Mouse (Mus musculus): Measurements from ENCODE around the gene 5530401A14Rik. TPM values are rescaled to one million over a fixed set of nuclear protein-coding genes. Genes with fewer than 3 reads are reported as not detected.

5530401A14Rik gene
- polyA plus RNA-seq, 1 experiment from 2014 or later = 0.22 TPM

- no peak overlapping the region for H3K4me2 ChIP-seq (replicated peaks)
- no peaks in the 10 kb centered on the region for H3K27me3 ChIP-seq
- ATAC-seq (ENCODE audit: low FRiP score) = no peak
- H3K27ac ChIP-seq = no peak overlapping the region
- H3K4me3 ChIP-seq = no peak overlapping the region
- peaks cover 12% of the 10 kb centered on the region for H3K4me1 ChIP-seq
- WGBS = 87% methylated on average over 6 of the region's 6 CpGs
- no peak overlapping the region for H3K9ac ChIP-seq
- no peaks in the 10 kb centered on the region for H3K36me3 ChIP-seq
- no peaks in the 10 kb centered on the region for H3K9me3 ChIP-seq (replicated peaks)
Observed at GRCm38 (mm10) chr11:81896511-81896910, 36.0 kb downstream of the 5530401A14Rik start.

GRCm38 (mm10) chr11:81897547-81898354, 37.3 kb downstream of the 5530401A14Rik start:
- WGBS = 2% methylated on average over 8 of the region's 8 CpGs
- peak; percentile 72 for ATAC-seq (ENCODE audit: low FRiP score)
- no peaks in the 10 kb centered on the region for H3K36me3 ChIP-seq
- H3K9ac ChIP-seq = no peak overlapping the region
- peaks cover 12% of the 10 kb centered on the region for H3K4me1 ChIP-seq
- H3K4me3 ChIP-seq = no peak overlapping the region
- H3K4me2 ChIP-seq (replicated peaks) = no peak overlapping the region
- peak overlapping the region; percentile 70 for H3K27ac ChIP-seq
- no peaks in the 10 kb centered on the region for H3K27me3 ChIP-seq
- H3K9me3 ChIP-seq (replicated peaks) = no peaks in the 10 kb centered on the region

- Histone ChIP-seq H3K36me3 (no peaks in the 10 kb centered on the region), H3K4me2 (replicated peaks) (no peak overlapping the region), H3K27me3 (no peaks in the 10 kb centered on the region), H3K9me3 (replicated peaks) (no peaks in the 10 kb centered on the region), H3K27ac (no peak overlapping the region), H3K4me3 (no peak overlapping the region), H3K9ac (no peak overlapping the region), H3K4me1 (peaks cover 9% of the 10 kb centered on the region)
- no peak for ATAC-seq (ENCODE audit: low FRiP score)
Observed at GRCm38 (mm10) chr11:81902318-81902717, 41.8 kb downstream of the 5530401A14Rik start.

DNA sequence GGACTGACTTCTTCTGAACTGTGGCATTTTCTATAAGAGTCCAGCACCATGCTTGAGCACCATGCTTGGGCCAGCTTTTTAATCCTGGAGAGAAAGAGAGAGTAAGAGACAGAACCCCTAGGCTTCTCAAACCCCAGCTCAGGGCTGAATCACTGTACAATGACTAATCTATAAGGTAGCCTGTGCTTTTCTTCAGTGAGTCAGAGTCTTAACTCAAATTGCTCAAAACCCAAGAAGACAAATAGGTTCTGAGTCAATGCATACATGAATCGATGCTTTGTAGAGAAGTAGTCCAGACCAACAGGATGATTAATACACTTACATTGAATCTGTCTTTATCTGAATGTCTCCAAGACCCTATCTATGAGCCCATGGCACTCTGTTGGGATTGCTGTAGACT, 48.3 kb downstream of the 5530401A14Rik start:
- H3K36me3 ChIP-seq = no peaks in the 10 kb centered on the region
- H3K9ac ChIP-seq = no peak overlapping the region
- no peak overlapping the region for H3K4me3 ChIP-seq
- 87% methylated on average over 1 of the region's 1 CpGs for WGBS
- no peaks in the 10 kb centered on the region for H3K27me3 ChIP-seq
- no peaks in the 10 kb centered on the region for H3K9me3 ChIP-seq (replicated peaks)
- no peaks in the 10 kb centered on the region for H3K4me1 ChIP-seq
- no peak overlapping the region for H3K4me2 ChIP-seq (replicated peaks)
- ATAC-seq (ENCODE audit: low FRiP score) = no peak
- H3K27ac ChIP-seq = no peak overlapping the region

DNA sequence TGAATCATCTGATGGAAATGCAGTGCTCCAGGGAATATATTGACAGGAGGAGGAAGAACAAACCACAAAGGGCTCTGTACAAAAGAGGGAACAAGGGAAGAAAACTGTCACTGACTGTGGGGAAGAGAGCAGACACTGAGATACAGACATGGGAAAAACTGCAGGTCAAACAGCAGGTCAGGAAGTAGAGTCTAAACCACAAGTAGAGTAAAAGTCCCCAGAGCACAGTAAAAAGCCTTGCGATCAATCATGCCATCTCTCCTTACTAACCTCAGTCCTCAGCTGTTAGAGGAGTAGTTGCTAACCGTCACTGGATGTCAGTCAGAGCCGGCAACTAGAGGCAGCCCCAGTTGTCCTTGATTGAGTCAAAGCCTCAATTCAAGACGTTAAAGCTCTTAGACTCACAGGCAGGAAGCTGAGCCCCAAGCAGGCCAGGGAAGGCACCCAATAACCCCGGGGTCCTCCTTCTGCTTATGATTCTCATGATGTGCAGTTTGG, 49.0 kb downstream of the 5530401A14Rik start:
- Histone ChIP-seq H3K4me3 (no peak overlapping the region), H3K9ac (no peak overlapping the region), H3K36me3 (no peaks in the 10 kb centered on the region), H3K27ac (no peak overlapping the region), H3K9me3 (replicated peaks) (no peaks in the 10 kb centered on the region), H3K4me1 (no peaks in the 10 kb centered on the region), H3K4me2 (replicated peaks) (no peak overlapping the region), H3K27me3 (no peaks in the 10 kb centered on the region)
- 75% methylated on average over 5 of the region's 5 CpGs for WGBS
- no peak for ATAC-seq (ENCODE audit: low FRiP score)

- no peaks in the 10 kb centered on the region for H3K27me3 ChIP-seq
- no peak overlapping the region for H3K27ac ChIP-seq
- no peak overlapping the region for H3K4me3 ChIP-seq
- no peaks in the 10 kb centered on the region for H3K36me3 ChIP-seq
- ATAC-seq (ENCODE audit: low FRiP score) = no peak
- no peak overlapping the region for H3K4me2 ChIP-seq (replicated peaks)
- H3K4me1 ChIP-seq = peaks cover 6% of the 10 kb centered on the region; the same call in 1 of the 2 replicates
- WGBS = 75% methylated on average over 4 of the region's 4 CpGs
- H3K9me3 ChIP-seq (replicated peaks) = no peaks in the 10 kb centered on the region
- H3K9ac ChIP-seq = no peak overlapping the region
Observed at GRCm38 (mm10) chr11:81913071-81913470, 52.6 kb downstream of the 5530401A14Rik start.

- no peak overlapping the region for H3K9ac ChIP-seq
- H3K4me2 ChIP-seq (replicated peaks) = no peak overlapping the region
- no peak overlapping the region for H3K27ac ChIP-seq
- H3K27me3 ChIP-seq = no peaks in the 10 kb centered on the region
- peaks cover 6% of the 10 kb centered on the region; the same call in 1 of the 2 replicates for H3K4me1 ChIP-seq
- H3K36me3 ChIP-seq = no peaks in the 10 kb centered on the region
- no peaks in the 10 kb centered on the region for H3K9me3 ChIP-seq (replicated peaks)
- ATAC-seq (ENCODE audit: low FRiP score) = no peak
- no peak overlapping the region for H3K4me3 ChIP-seq
- 58% methylated on average over 6 of the region's 6 CpGs for WGBS
Observed at GRCm38 (mm10) chr11:81915501-81915900, 55.0 kb downstream of the 5530401A14Rik start.

DNA sequence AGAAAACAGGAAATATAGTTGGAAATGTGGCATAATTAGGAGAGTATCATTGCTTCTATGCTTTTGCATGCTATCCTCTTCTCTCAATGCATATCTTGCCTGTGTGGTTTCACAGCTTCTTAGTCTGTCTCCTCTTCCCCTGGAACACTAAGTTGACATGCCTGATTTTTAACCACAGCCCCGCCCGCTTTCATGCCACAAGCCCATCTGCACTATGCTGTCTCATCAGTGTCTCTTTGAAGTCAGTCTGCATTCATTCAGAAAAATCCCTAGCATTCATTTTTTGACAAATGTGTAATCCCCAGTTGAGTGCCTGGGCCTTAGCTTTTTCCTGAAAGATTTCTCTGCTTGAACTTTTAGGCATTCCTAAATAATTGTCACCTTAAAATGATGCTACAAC, 62.6 kb downstream of the 5530401A14Rik start:
- no peak overlapping the region for H3K4me3 ChIP-seq
- H3K4me2 ChIP-seq (replicated peaks) = no peak overlapping the region
- no peaks in the 10 kb centered on the region for H3K9me3 ChIP-seq (replicated peaks)
- no peaks in the 10 kb centered on the region for H3K27me3 ChIP-seq
- H3K4me1 ChIP-seq = peaks cover 4% of the 10 kb centered on the region; the same call in 1 of the 2 replicates
- no peak overlapping the region for H3K27ac ChIP-seq
- H3K9ac ChIP-seq = no peak overlapping the region
- ATAC-seq (ENCODE audit: low FRiP score) = no peak
- 95% methylated on average over 2 of the region's 2 CpGs for WGBS
- H3K36me3 ChIP-seq = no peaks in the 10 kb centered on the region

DNA sequence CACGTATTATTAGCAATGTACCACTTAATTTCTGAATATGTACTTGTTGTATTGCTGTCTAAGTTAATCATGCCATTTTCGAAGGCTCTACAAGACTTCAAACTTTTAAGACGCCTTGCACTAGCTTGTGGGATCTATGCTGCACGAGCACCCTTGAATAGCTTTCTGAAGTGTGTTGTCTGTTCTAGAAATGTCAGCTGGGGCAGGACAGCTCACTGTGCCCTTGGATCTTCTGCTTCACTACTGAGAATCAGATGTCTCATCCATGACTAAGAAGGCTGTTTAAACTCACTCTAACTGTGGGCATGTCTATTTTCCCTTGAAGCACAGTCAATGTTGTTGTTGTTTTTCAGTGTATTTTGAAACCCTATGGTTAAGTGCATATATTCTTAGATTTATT, 63.2 kb downstream of the 5530401A14Rik start:
- 88% methylated on average over 4 of the region's 4 CpGs for WGBS

DNA sequence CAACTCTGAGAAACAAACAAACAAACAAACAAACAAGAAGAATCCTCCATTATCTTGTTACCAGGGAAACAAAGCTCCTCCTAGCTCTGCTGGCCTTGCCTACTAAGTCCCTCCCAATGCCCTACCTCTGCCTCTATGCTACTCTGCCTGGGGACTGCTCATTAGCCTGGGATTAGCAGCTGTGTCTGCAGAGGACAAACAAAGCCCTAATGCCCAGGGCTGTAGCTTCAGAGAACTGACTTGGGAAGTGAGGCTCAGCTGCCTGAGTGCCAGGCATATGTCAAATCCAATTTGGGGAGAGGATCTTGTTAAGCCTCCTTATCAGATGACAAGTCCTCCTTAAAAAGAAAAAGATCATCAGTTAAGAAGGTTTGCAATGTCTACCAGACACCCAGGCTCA, 65.9 kb downstream of the 5530401A14Rik start:
- H3K4me3 ChIP-seq = no peak overlapping the region
- H3K27me3 ChIP-seq = no peaks in the 10 kb centered on the region
- H3K9me3 ChIP-seq (replicated peaks) = no peaks in the 10 kb centered on the region
- ATAC-seq (ENCODE audit: low FRiP score) = no peak
- no peaks in the 10 kb centered on the region for H3K36me3 ChIP-seq
- no peak overlapping the region for H3K4me2 ChIP-seq (replicated peaks)
- H3K9ac ChIP-seq = no peak overlapping the region
- H3K4me1 ChIP-seq = peaks cover 4% of the 10 kb centered on the region; the same call in 1 of the 2 replicates
- H3K27ac ChIP-seq = no peak overlapping the region

More for the DNA sequence above, 63.2 kb downstream of the 5530401A14Rik start:
- Histone ChIP-seq H3K27me3 (no peaks in the 10 kb centered on the region), H3K27ac (no peak overlapping the region), H3K36me3 (no peaks in the 10 kb centered on the region), H3K9me3 (replicated peaks) (no peaks in the 10 kb centered on the region), H3K4me3 (no peak overlapping the region), H3K4me1 (peaks cover 4% of the 10 kb centered on the region; the same call in 1 of the 2 replicates), H3K9ac (no peak overlapping the region), H3K4me2 (replicated peaks) (no peak overlapping the region)
- no peak for ATAC-seq (ENCODE audit: low FRiP score)

DNA sequence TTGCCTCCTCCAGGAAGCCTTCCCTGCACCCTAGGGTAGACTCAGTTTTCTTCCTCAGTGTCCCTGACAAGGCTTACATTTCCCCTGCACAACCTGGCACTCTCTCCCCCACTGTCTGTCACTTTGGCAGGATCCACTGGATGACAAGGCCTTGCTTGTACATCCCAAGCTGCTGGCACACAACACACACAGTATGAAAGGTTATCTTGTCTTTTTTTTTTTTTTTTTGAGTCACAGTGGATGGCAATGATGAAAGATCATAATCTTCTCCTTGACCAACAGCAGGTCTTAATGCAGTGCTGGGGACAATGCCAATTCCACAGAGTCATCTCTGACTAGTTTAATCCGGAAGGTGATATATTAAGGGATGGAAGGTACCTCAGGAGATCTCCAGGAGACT, 77.0 kb downstream of the 5530401A14Rik start:
- Histone ChIP-seq H3K4me1 (no peaks in the 10 kb centered on the region), H3K4me3 (no peak overlapping the region), H3K27ac (no peak overlapping the region), H3K27me3 (no peaks in the 10 kb centered on the region), H3K4me2 (replicated peaks) (no peak overlapping the region), H3K36me3 (no peaks in the 10 kb centered on the region), H3K9me3 (replicated peaks) (no peaks in the 10 kb centered on the region), H3K9ac (no peak overlapping the region)
- WGBS = 83% methylated on average over 1 of the region's 1 CpGs
- no peak for ATAC-seq (ENCODE audit: low FRiP score)

- no peaks in the 10 kb centered on the region for H3K4me1 ChIP-seq
- ATAC-seq (ENCODE audit: low FRiP score) = no peak
- no peak overlapping the region for H3K27ac ChIP-seq
- H3K4me3 ChIP-seq = no peak overlapping the region
- H3K27me3 ChIP-seq = no peaks in the 10 kb centered on the region
- H3K4me2 ChIP-seq (replicated peaks) = no peak overlapping the region
- no peaks in the 10 kb centered on the region for H3K9me3 ChIP-seq (replicated peaks)
- no peak overlapping the region for H3K9ac ChIP-seq
- whole genome bisulfite sequencing = 12% methylated on average over 1 of the region's 1 CpGs
- no peaks in the 10 kb centered on the region for H3K36me3 ChIP-seq
Observed at GRCm38 (mm10) chr11:81940988-81941387, 80.5 kb downstream of the 5530401A14Rik start.

DNA sequence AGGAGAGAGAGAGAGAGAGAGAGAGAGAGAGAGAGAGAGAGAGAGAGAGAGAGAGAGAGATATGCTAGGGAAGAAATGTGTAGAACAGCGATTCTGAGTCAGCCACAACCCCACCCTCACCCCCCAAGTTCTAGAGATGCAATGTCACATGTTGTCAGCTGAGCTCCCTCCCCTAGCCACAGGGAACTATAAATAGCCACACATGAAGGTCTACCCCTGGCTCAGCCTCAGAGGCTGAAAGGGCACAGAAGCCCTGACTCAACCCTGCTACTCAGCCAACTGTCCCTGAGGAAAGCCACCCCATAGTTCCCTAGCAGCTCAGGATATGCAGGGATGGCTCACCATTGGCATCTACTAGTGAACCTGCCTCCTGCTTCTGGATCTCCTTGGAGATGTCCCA, 81.7 kb downstream of the 5530401A14Rik start:
- no peak for ATAC-seq (ENCODE audit: low FRiP score)
- Histone ChIP-seq H3K4me2 (replicated peaks) (no peak overlapping the region), H3K36me3 (no peaks in the 10 kb centered on the region), H3K9ac (no peak overlapping the region), H3K9me3 (replicated peaks) (no peaks in the 10 kb centered on the region), H3K27me3 (no peaks in the 10 kb centered on the region), H3K4me1 (no peaks in the 10 kb centered on the region), H3K27ac (no peak overlapping the region), H3K4me3 (no peak overlapping the region)
- no CpG with 5 or more reads among the region's 1 CpGs for WGBS
